Mouse (Mus musculus) myocyte (in vitro differentiated cells): ENCODE data around the gene Syt1. TPM values are rescaled to one million over a fixed set of nuclear protein-coding genes. Genes with fewer than 3 reads are reported as not detected.

Experiments used
- H3K27me3 ChIP-seq: one replicate; pipeline ENCODE4 v1.6.1; 2011; ENCODE audit not compliant: control insufficient read depth, insufficient read depth, insufficient read length
- H3K36me3 ChIP-seq: one replicate; pipeline ENCODE4 v1.6.1; 2011; ENCODE audit not compliant: control insufficient read depth, insufficient read depth
- H3K4me2 ChIP-seq: one replicate; pipeline ENCODE4 v1.6.1; 2011; ENCODE audit warnings: low read depth, control low read depth
- H3K4me3 ChIP-seq: one replicate; pipeline ENCODE4 v1.5.1; 2011; ENCODE audit warnings: mild to moderate bottlenecking, control low read depth, moderate library complexity
- H3K79me2 ChIP-seq: one replicate; pipeline ENCODE4 v1.6.1; 2011; ENCODE audit not compliant: control insufficient read depth, insufficient read depth
- H3ac ChIP-seq: one replicate; pipeline ENCODE4 v1.6.1; 2011; ENCODE audit not compliant: control insufficient read depth, insufficient read length
- CEBPB ChIP-seq: IDR thresholded peaks from 2 replicates; pipeline ENCODE4 v1.6.1; 2011; ENCODE audit warnings: mild to moderate bottlenecking, moderate library complexity; ENCODE audit not compliant: poor library complexity, insufficient read depth, severe bottlenecking
- E2F4 ChIP-seq: IDR thresholded peaks from one replicate; pipeline ENCODE4 v1.6.1; 2011; ENCODE audit warnings: mild to moderate bottlenecking, control low read depth, moderate library complexity; ENCODE audit not compliant: insufficient read depth
- MAX ChIP-seq: IDR thresholded peaks from one replicate; pipeline ENCODE4 v1.6.1; 2011; ENCODE audit warnings: low read depth, mild to moderate bottlenecking, control low read depth
- MYOD1 ChIP-seq, 3 experiments: IDR thresholded peaks; one replicate each; pipeline ENCODE4 v1.6.1; 2011; ENCODE audit warnings: control low read depth in 2 of 3, low read depth in 2 of 3, mild to moderate bottlenecking in 2 of 3, moderate library complexity in 1 of 3; ENCODE audit not compliant: insufficient read length in 2 of 3, control insufficient read depth in 1 of 3
- MYOG ChIP-seq, 3 experiments: IDR thresholded peaks; one replicate each; pipeline ENCODE4 v1.6.1; 2011; ENCODE audit warnings: control low read depth in 2 of 3, low read depth in 2 of 3, mild to moderate bottlenecking in 2 of 3; ENCODE audit not compliant: insufficient read length in 2 of 3, control insufficient read depth in 1 of 3, insufficient read depth in 1 of 3
- POLR2A ChIP-seq: IDR thresholded peaks from one replicate; pipeline ENCODE4 v1.6.1; 2011; ENCODE audit warnings: low read depth, mild to moderate bottlenecking, control low read depth, moderate library complexity; ENCODE audit not compliant: insufficient read length
- POLR2AphosphoS2 ChIP-seq: IDR thresholded peaks from one replicate; pipeline ENCODE4 v1.6.1; 2011; ENCODE audit warnings: low read depth, control low read depth; ENCODE audit not compliant: insufficient read length
- REST ChIP-seq: IDR thresholded peaks from one replicate; pipeline ENCODE4 v1.6.1; 2011; ENCODE audit warnings: mild to moderate bottlenecking, control low read depth, moderate library complexity; ENCODE audit not compliant: insufficient read depth, insufficient read length
- SRF ChIP-seq: IDR thresholded peaks from one replicate; pipeline ENCODE4 v1.6.1; 2011; ENCODE audit warnings: low read depth; ENCODE audit not compliant: control insufficient read depth, insufficient read length
- TCF12 ChIP-seq: IDR thresholded peaks from one replicate; pipeline ENCODE4 v1.6.1; 2011; ENCODE audit warnings: mild to moderate bottlenecking, control low read depth; ENCODE audit not compliant: poor library complexity, insufficient read depth, severe bottlenecking
- TCF3 ChIP-seq: IDR thresholded peaks from one replicate; pipeline ENCODE4 v1.6.1; 2011; ENCODE audit warnings: low read depth, control low read depth; ENCODE audit not compliant: insufficient read length
- USF1 ChIP-seq: IDR thresholded peaks from one replicate; pipeline ENCODE4 v1.6.1; 2011; ENCODE audit warnings: low read depth, mild to moderate bottlenecking, control low read depth, moderate library complexity
- polyA plus RNA-seq: library from polyadenylated mRNA; unstranded; fragments of >200 nt; fragmentation: generic; extraction: Trizol; gene quantifications from one replicate; pipeline ENCODE4 v1.2.1, GENCODE M21; 2012; ENCODE audit warnings: missing spikeins

Gene Syt1
- polyA plus RNA-seq, 1 experiment, result 0.06 TPM

GRCm38 (mm10) chr10:108875730-108876129 lies 135.1 kb downstream of the Syt1 start:
- TF ChIP-seq SRF (no peak), TCF3 (no peak), CEBPB (no peak), POLR2A (no peak), POLR2AphosphoS2 (no peak), TCF12 (no peak), MYOD1 (IDR thresholded peaks at IDR 0.05; ENCODE audit: control insufficient read depth in 1 of 3, insufficient read length in 2 of 3, low read depth in 2 of 3) (no peak), MAX (no peak), MYOG (IDR thresholded peaks at IDR 0.05; ENCODE audit: control insufficient read depth in 1 of 3, insufficient read depth in 1 of 3, insufficient read length in 2 of 3, low read depth in 2 of 3) (no peak), REST (no peak), USF1 (no peak), E2F4 (no peak)
- Histone ChIP-seq H3K79me2 (no peaks in the 10 kb centered on the region), H3K27me3 (no peaks in the 10 kb centered on the region), H3ac (no peak overlapping the region), H3K36me3 (no peaks in the 10 kb centered on the region), H3K4me2 (no peak overlapping the region), H3K4me3 (no peak overlapping the region)

- no peaks in the 10 kb centered on the region for H3K36me3 ChIP-seq
- no peak overlapping the region for H3ac ChIP-seq
- no peak overlapping the region for H3K4me2 ChIP-seq
- TF ChIP-seq POLR2A (no peak), TCF3 (no peak), USF1 (no peak), CEBPB (no peak), MAX (no peak), REST (no peak), MYOD1 (IDR thresholded peaks at IDR 0.05; ENCODE audit: control insufficient read depth in 1 of 3, insufficient read length in 2 of 3, low read depth in 2 of 3) (no peak), POLR2AphosphoS2 (no peak), TCF12 (no peak), MYOG (IDR thresholded peaks at IDR 0.05; ENCODE audit: control insufficient read depth in 1 of 3, insufficient read depth in 1 of 3, insufficient read length in 2 of 3, low read depth in 2 of 3) (no peak), E2F4 (no peak), SRF (no peak)
- H3K79me2 ChIP-seq, result no peaks in the 10 kb centered on the region
- H3K27me3 ChIP-seq, result no peaks in the 10 kb centered on the region
- no peak overlapping the region for H3K4me3 ChIP-seq
These were observed 136.1 kb downstream of the Syt1 start for GRCm38 (mm10) chr10:108874687-108875086.

- H3K27me3 ChIP-seq, result no peaks in the 10 kb centered on the region
- TF ChIP-seq MYOG (IDR thresholded peaks at IDR 0.05; ENCODE audit: control insufficient read depth in 1 of 3, insufficient read depth in 1 of 3, insufficient read length in 2 of 3, low read depth in 2 of 3) (no peak), POLR2AphosphoS2 (no peak), SRF (no peak), MAX (no peak), TCF12 (no peak), TCF3 (no peak), POLR2A (no peak), E2F4 (no peak), CEBPB (no peak), USF1 (no peak), REST (no peak), MYOD1 (IDR thresholded peaks at IDR 0.05; ENCODE audit: control insufficient read depth in 1 of 3, insufficient read length in 2 of 3, low read depth in 2 of 3) (no peak)
- H3ac ChIP-seq, result no peak overlapping the region
- no peak overlapping the region for H3K4me3 ChIP-seq
- H3K36me3 ChIP-seq, result no peaks in the 10 kb centered on the region
- no peaks in the 10 kb centered on the region for H3K79me2 ChIP-seq
- H3K4me2 ChIP-seq, result no peak overlapping the region
These were observed 138.4 kb downstream of the Syt1 start for GRCm38 (mm10) chr10:108872359-108872758.

- Histone ChIP-seq H3K79me2 (no peaks in the 10 kb centered on the region), H3ac (no peak overlapping the region), H3K4me2 (no peak overlapping the region), H3K4me3 (no peak overlapping the region), H3K36me3 (no peaks in the 10 kb centered on the region), H3K27me3 (no peaks in the 10 kb centered on the region)
- TF ChIP-seq MAX (no peak), TCF12 (no peak), SRF (no peak), POLR2A (no peak), USF1 (no peak), POLR2AphosphoS2 (no peak), MYOG (IDR thresholded peaks at IDR 0.05; ENCODE audit: control insufficient read depth in 1 of 3, insufficient read depth in 1 of 3, insufficient read length in 2 of 3, low read depth in 2 of 3) (no peak)
These were observed 140.2 kb downstream of the Syt1 start for GRCm38 (mm10) chr10:108870586-108870985.

- Histone ChIP-seq H3K4me2 (no peak overlapping the region), H3K79me2 (no peaks in the 10 kb centered on the region), H3ac (no peak overlapping the region), H3K36me3 (no peaks in the 10 kb centered on the region), H3K27me3 (no peaks in the 10 kb centered on the region), H3K4me3 (no peak overlapping the region)
- TF ChIP-seq MYOG (IDR thresholded peaks at IDR 0.05; ENCODE audit: control insufficient read depth in 1 of 3, insufficient read depth in 1 of 3, insufficient read length in 2 of 3, low read depth in 2 of 3) (no peak), TCF3 (no peak), REST (no peak), POLR2AphosphoS2 (no peak), E2F4 (no peak), MYOD1 (IDR thresholded peaks at IDR 0.05; ENCODE audit: control insufficient read depth in 1 of 3, insufficient read length in 2 of 3, low read depth in 2 of 3) (no peak), POLR2A (no peak), CEBPB (no peak), MAX (no peak), TCF12 (no peak), SRF (no peak), USF1 (no peak)
These were observed 142.6 kb downstream of the Syt1 start for GRCm38 (mm10) chr10:108868136-108868535.
